Mouse (Mus musculus) heart, adult 2 months (tissue): ENCODE data around the gene Vwa5b1. TPM values are rescaled to one million over a fixed set of nuclear protein-coding genes. Genes with fewer than 3 reads are reported as not detected.

Experiments used
- DNase-seq, 2 experiments: peaks; one replicate each; pipeline ENCODE4 v3.0.0; 2021
- H3K27ac ChIP-seq: fragments of 200-600 bp; 2 replicates; pipeline ENCODE4 v1.8.1; 2022
- H3K27me3 ChIP-seq: fragments of 200-500 bp; 2 replicates; pipeline ENCODE4 v1.6.1; 2012; ENCODE audit warnings: mild to moderate bottlenecking, low read length, inconsistent platforms, mixed read lengths; ENCODE audit not compliant: control insufficient read depth, insufficient read depth
- H3K36me3 ChIP-seq: fragments of 200-500 bp; 2 replicates; pipeline ENCODE4 v1.6.1; 2012; ENCODE audit warnings: low read length, inconsistent platforms; ENCODE audit not compliant: control insufficient read depth, insufficient read depth
- H3K4me1 ChIP-seq: fragments of 200-500 bp; 2 replicates; pipeline ENCODE4 v1.6.1; 2011; ENCODE audit warnings: low read length; ENCODE audit not compliant: control insufficient read depth, insufficient read depth
- H3K4me3 ChIP-seq: fragments of 200-600 bp; 2 replicates; pipeline ENCODE4 v1.8.1; 2022
- H3K79me2 ChIP-seq: fragments of 200-500 bp; replicated peaks from 2 replicates; pipeline ENCODE4 v1.6.1; 2012; ENCODE audit warnings: mild to moderate bottlenecking, inconsistent platforms, low read length, moderate library complexity, mixed read lengths; ENCODE audit not compliant: control insufficient read depth, insufficient read depth
- H3K9ac ChIP-seq: fragments of 200-500 bp; 2 replicates; pipeline ENCODE4 v1.6.1; 2012; ENCODE audit warnings: low read depth, mild to moderate bottlenecking, control low read depth, inconsistent platforms, low read length, mixed read lengths
- CTCF ChIP-seq: fragments of 200-600 bp; IDR thresholded peaks from 2 replicates; pipeline ENCODE4 v1.8.1; 2022; ENCODE audit warnings: antibody characterized with exemption, mild to moderate bottlenecking, moderate library complexity
- EP300 ChIP-seq: fragments of 200-500 bp; IDR thresholded peaks from 2 replicates; pipeline ENCODE4 v1.6.1; 2011; ENCODE audit warnings: low read depth, low read length, control low read depth; ENCODE audit not compliant: insufficient read depth
- POLR2A ChIP-seq: fragments of 200-500 bp; IDR thresholded peaks from 2 replicates; pipeline ENCODE4 v1.6.1; 2011; ENCODE audit warnings: mild to moderate bottlenecking, low read depth, low read length, control low read depth; ENCODE audit not compliant: insufficient read depth
- WGBS: fragments of 180-500 bp; shearing (Covaris S2); methylation state at CpG from one replicate; pipeline ENCODE4 v1.1.7; 2018; 5-methylcytosine and 5-hydroxymethylcytosine counted together
- intact Hi-C: fragments of 180-260 bp; cut with DNase I; formaldehyde crosslinking; loops from one replicate; pipeline ENCODE4 v1.15.1; 2025
- polyA plus RNA-seq: library from polyadenylated mRNA; depleted of rRNA; stranded (reverse); fragments of >200 nt; gene quantifications from 2 replicates; pipeline ENCODE4 v1.2.3, GENCODE M21; 2012
- total RNA-seq, 2 experiments: library from RNA; stranded (reverse); gene quantifications; 2 replicates each; pipeline ENCODE4 v1.2.3; 2021

Vwa5b1 gene
- total and polyA plus RNA-seq, 3 experiments: not detected

DNA sequence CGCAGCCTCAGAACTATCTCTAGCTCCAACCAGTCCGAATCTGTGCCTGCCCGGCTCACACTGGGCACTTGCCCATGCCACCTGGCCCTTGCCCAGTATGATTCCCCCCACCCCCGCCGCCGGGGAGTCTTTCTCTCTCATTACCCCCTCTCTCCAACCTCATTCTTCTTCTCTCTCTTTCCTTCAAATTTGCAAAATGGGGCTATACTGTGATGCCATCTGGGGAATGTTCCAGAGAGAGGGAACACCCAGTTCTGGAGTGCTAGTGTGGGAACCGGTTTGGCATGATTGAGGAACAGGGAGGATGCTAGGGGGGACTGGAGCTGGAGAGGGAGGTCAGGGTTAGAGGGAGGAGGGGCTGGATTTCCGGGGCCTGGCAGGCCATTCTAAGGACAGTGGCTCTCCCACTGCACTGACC, 82.2 kb downstream of the Vwa5b1 start:
- H3K36me3 ChIP-seq: no peaks in the 10 kb centered on the region
- no peak overlapping the region for H3K27ac ChIP-seq
- intact Hi-C loops: no loop called here
- peaks cover 3% of the 10 kb centered on the region; the same call in 1 of the 2 replicates for H3K27me3 ChIP-seq
- no peak for DNase-seq
- no peaks in the 10 kb centered on the region for H3K4me1 ChIP-seq
- no peaks in the 10 kb centered on the region for H3K79me2 ChIP-seq
- TF ChIP-seq POLR2A: no peak
- TF ChIP-seq CTCF: no peak
- TF ChIP-seq EP300: no peak
- H3K4me3 ChIP-seq: no peak overlapping the region
- 68% methylated on average over 8 of the region's 8 CpGs for WGBS
- no peak overlapping the region for H3K9ac ChIP-seq

DNA sequence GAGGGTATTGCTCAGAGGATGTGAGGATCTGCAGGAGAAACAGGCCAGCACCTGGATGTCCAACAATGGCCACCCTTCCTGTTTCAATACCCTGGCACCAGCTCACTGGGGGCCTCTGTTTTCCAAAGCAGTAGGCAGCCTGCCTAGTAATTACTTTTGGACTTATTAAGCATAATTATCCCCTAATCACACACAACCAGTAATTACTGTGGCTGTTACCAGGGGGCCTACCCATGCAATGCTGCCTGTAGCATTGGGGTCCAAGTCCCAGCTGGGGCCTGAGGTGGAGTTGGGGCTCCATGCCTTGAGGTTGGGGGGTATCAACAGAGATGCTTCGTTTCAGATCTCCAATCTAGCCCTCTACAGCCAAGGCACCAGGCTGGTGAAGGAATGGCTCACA, 82.6 kb downstream of the Vwa5b1 start:
- WGBS: 32% methylated on average over 1 of the region's 1 CpGs
- Histone ChIP-seq H3K27me3 (peaks cover 3% of the 10 kb centered on the region), H3K79me2 (no peaks in the 10 kb centered on the region), H3K36me3 (no peaks in the 10 kb centered on the region), H3K4me3 (no peak overlapping the region), H3K4me1 (no peaks in the 10 kb centered on the region), H3K9ac (no peak overlapping the region), H3K27ac (no peak overlapping the region)
- TF ChIP-seq CTCF (no peak), EP300 (no peak), POLR2A (no peak)
- intact Hi-C loops: no loop called here
- no peak for DNase-seq

DNA sequence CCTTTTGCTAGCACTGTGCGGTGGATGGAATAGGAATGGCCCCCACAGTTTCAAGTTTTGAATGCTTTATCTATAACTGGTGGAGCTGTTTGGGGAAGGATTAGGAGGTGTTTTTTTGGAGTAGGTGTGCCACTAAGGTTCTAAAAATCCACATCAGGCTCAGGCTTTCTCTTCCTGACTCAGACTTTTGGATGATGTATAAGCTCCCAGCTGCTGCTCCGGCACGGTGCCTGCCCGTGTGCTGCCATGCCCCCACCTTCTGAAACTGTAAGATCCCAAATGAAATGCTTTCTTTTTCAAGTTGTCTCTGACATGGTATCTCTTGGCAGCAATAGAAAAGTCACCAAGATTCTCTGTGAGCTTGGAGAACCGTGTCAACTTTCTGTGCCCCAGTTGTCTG, 84.1 kb downstream of the Vwa5b1 start:
- no peaks in the 10 kb centered on the region for H3K36me3 ChIP-seq
- H3K27ac ChIP-seq: no peak overlapping the region
- no peak overlapping the region for H3K4me3 ChIP-seq
- intact Hi-C loops: no loop called here
- H3K27me3 ChIP-seq: peaks cover 3% of the 10 kb centered on the region
- no peak for DNase-seq
- H3K4me1 ChIP-seq: no peaks in the 10 kb centered on the region
- H3K9ac ChIP-seq: no peak overlapping the region
- 79% methylated on average over 5 of the region's 5 CpGs for WGBS
- TF ChIP-seq CTCF (no peak), POLR2A (no peak), EP300 (no peak)
- H3K79me2 ChIP-seq: no peaks in the 10 kb centered on the region

DNA sequence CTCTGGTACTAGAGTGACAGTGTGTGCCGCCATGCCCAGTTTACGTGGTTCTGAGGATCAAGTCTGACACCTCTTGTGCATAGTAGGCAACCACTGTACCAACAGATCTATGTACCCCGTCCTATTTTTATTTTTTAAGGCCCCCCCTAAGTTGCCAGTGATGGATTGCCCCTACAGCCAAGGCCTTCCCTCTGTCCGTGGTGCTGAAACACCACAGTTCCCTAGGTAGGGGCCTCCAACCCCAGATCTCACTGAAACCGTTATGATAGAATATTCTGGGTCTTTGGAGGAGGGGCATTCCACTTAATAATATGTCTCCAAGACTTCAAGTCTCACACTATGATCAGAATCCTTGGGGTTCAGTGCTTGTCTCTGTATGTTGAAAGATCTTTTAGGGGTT, 85.1 kb downstream of the Vwa5b1 start:
- 57% methylated on average over 5 of the region's 5 CpGs for WGBS
- Histone ChIP-seq H3K79me2 (no peaks in the 10 kb centered on the region), H3K27me3 (peaks cover 3% of the 10 kb centered on the region), H3K36me3 (no peaks in the 10 kb centered on the region), H3K4me1 (no peaks in the 10 kb centered on the region), H3K27ac (no peak overlapping the region), H3K9ac (no peak overlapping the region), H3K4me3 (no peak overlapping the region)
- TF ChIP-seq EP300: no peak
- no peak for TF ChIP-seq CTCF
- TF ChIP-seq POLR2A: no peak
- intact Hi-C loops: no loop called here
- DNase-seq: no peak

DNA sequence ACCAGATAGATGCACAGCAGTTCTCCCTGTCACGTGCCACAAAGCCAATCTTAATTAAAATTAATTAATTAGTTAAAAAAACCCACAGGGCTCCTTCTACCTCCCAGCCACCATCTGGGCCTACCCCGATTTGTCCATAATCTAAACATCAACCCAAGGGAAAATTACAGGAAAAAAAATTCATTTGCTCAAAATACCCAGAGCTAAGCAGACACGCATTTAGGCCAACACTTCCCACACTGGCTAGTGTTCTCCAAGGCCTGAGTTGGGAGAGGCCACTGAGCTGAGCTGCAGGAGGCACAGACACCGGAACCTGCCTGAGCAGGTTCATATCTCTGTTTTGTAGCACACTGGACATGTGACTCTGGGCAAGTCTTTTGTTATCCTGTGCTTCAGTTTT, 86.7 kb downstream of the Vwa5b1 start:
- intact Hi-C loops: no loop called here
- no peak overlapping the region for H3K27ac ChIP-seq
- H3K79me2 ChIP-seq: no peaks in the 10 kb centered on the region
- H3K4me3 ChIP-seq: no peak overlapping the region
- no peaks in the 10 kb centered on the region; the same call in none of the 2 replicates for H3K27me3 ChIP-seq
- H3K4me1 ChIP-seq: no peaks in the 10 kb centered on the region
- no peaks in the 10 kb centered on the region for H3K36me3 ChIP-seq
- no peak overlapping the region for H3K9ac ChIP-seq
- DNase-seq: no peak
- WGBS: 81% methylated on average over 4 of the region's 4 CpGs
- TF ChIP-seq EP300 (no peak), POLR2A (no peak), CTCF (no peak)

DNA sequence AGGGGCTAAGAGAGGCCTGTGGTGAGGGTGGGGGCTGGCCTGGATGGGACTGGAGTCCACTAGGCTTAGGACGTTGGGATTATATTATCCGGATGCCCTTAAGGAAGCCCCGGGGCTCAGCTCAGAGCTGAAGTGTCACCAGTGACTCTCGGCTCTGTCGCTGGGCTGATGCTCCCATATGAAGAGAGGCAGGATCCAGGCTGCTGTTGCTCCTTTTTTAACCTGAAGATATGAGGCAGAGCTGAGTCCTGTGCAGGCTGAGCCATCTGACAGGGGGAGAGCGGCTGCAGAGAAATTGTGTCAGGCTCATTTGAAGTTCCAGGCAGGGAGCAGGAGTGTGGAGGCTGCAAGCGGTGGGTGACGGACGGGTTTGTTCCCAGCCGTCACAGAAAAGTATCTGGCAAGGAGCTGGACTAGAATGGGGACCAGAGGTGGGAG, 87.5 kb downstream of the Vwa5b1 start:
- H3K27me3 ChIP-seq: no peaks in the 10 kb centered on the region; the same call in none of the 2 replicates
- intact Hi-C loops: no loop called here
- WGBS: 14% methylated on average over 10 of the region's 10 CpGs

More for the DNA sequence above, 87.5 kb downstream of the Vwa5b1 start:
- Histone ChIP-seq H3K9ac (no peak overlapping the region), H3K79me2 (no peaks in the 10 kb centered on the region), H3K36me3 (no peaks in the 10 kb centered on the region), H3K27ac (no peak overlapping the region), H3K4me3 (no peak overlapping the region), H3K4me1 (no peaks in the 10 kb centered on the region)
- no peak for DNase-seq
- TF ChIP-seq POLR2A (no peak), EP300 (no peak), CTCF (no peak)
